Comparison of ENCODE assay signal across 9 mouse cellular contexts in the genomic region with DNA sequence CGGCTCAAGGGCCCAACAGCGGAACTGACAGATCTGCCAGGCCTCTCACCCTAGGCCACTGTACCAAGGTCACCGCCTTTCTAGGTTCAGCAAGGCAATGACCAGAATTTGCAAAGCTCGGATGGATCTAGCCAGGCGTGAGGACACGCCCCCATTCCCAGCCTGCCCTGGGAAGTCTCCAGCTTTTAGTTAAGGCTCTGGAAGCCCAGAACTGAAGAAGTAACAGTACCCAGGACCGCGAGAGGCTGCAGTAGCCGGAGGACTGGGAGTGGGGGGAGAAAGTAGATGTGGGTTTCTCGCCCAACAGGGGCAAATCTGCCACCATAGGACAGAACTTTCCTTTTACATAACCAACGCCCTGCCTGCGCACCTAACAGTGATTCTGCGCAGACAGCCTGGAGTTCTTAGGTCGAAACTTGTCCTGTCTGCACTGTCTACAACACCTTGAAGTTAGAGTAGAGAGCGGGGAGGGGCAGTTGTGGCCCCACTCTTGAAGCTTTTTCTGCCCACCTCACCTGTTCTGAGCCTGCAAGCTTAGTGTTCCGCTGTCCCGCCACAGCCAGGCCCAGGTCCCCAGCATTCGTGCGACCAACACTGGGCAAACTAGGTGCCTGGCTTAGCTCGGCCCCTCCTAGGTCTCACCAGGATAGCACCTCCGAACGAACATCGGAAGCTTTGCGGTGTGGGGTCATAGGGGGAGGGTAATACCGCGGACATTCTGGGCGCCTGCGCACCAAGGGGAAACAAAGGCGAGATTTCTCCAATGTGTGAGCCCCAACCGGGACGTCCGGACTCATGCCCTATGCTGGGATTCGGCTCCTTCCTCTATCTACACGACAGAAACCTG. TPM values are rescaled to one million over a fixed set of nuclear protein-coding genes. Genes with fewer than 3 reads are reported as not detected.
DNase-seq lines count a peak whose midpoint lies in the region; ATAC-seq lines count a peak whose summit lies in the region.
"Had no signal": no experiment of that assay in that cellular context is flagged by ENCODE, and none has a peak within 500 bp of the region (broad histone marks: within the 10 kb centered on the region; RNA-seq: fewer than 3 reads in every experiment).

No protein-coding gene starts in this region.

- H3K9ac ChIP-seq in heart, embryonic 15.5 days: peak overlapping the region; percentile 59

- H3K27me3 ChIP-seq in heart, embryonic 15.5 days: peaks cover 26% of the 10 kb centered on the region

- H3K4me3 ChIP-seq in heart, embryonic 15.5 days: peak overlapping the region; percentile 66

- DNase-seq in right cerebral cortex, adult 18-20 months: peak; percentile 9
- no peak for DNase-seq in right cerebral cortex, adult 2 months (ENCODE audit: low spot score in 2 of 2)
- DNase-seq in kidney, postnatal 25 days: peak; percentile 53 to 70
- peak; percentile 61 for DNase-seq in mesoderm, embryonic 11.5 days (ENCODE audit: low read depth, low spot score)
- no peak for DNase-seq in frontal cortex, postnatal 10 days (ENCODE audit: low spot score in 2 of 2)

- peak overlapping the region; percentile 85 for H3K4me2 ChIP-seq in heart, embryonic 15.5 days

- 9% methylated on average over 34 of the region's 34 CpGs for WGBS in heart, embryonic 15.5 days

- H3K27ac ChIP-seq in heart, embryonic 15.5 days: peak overlapping the region; percentile 79

- H3K36me3 ChIP-seq in heart, embryonic 15.5 days: no peaks in the 10 kb centered on the region
- H3K36me3 ChIP-seq: G1E had no signal

- H3K9me3 ChIP-seq in heart, embryonic 15.5 days (replicated peaks): no peaks in the 10 kb centered on the region

- peaks cover 37% of the 10 kb centered on the region for H3K4me1 ChIP-seq in heart, embryonic 15.5 days (replicated peaks)

- ATAC-seq in heart, embryonic 15.5 days (replicated peaks; ENCODE audit: insufficient number of reproducible peaks, insufficient read depth, low FRiP score, low read depth): no peak; the same call in 1 of the 2 replicates
- no peak for ATAC-seq in erythroid progenitor cell, adult 5-6 weeks (replicated peaks; ENCODE audit: low FRiP score, poor library complexity, severe bottlenecking)
- ATAC-seq in megakaryocyte progenitor cell, adult 5-6 weeks (replicated peaks; ENCODE audit: poor library complexity): no peak

RNA-seq across cellular contexts. Expression of gene Npr3, which starts 3.7 kb away (rescaled TPM):
- 8.3 and 8.9 TPM in 2 replicates for polyA plus RNA-seq in heart, embryonic 15.5 days (2015; fragmentation: Nextera tagmentation; extraction: Ambion mirVana)
- not detected in 2 replicates for total RNA-seq in erythroid progenitor cell, adult 5-6 weeks (2015; ENCODE audit: low replicate concordance)
- not detected in 2 replicates for total RNA-seq in erythroid progenitor cell, adult 5-6 weeks (2017; ENCODE audit: low replicate concordance)
- total RNA-seq in megakaryocyte progenitor cell, adult 5-6 weeks (2015): not detected in 2 replicates
- total RNA-seq in megakaryocyte progenitor cell, adult 5-6 weeks (2017): not detected in 2 replicates
- polyA plus RNA-seq: G1E had no signal

Comparison
In these comparisons a context has a peak if more than half of its experiments do, and no peak if none do; other contexts are left out.
1. DNase-seq: peak in right cerebral cortex, adult 18-20 months (single experiment), kidney, postnatal 25 days (2 of 2) and mesoderm, embryonic 11.5 days (single experiment); none in right cerebral cortex, adult 2 months (0 of 2) and frontal cortex, postnatal 10 days (0 of 2).